Mouse (Mus musculus) spleen, adult 2 months (tissue): Measurements from ENCODE around the gene Dlst. TPM values are rescaled to one million over a fixed set of nuclear protein-coding genes. Genes with fewer than 3 reads are reported as not detected.
A peak's percentile ranks its signal among the peaks of the same experiment; 100 is the strongest.

Experiments
- DNase-seq, 2 experiments: peaks; one replicate each; pipeline versions ENCODE4 v3.0.0 to v3.0.0-alpha.2; 2012 to 2021; ENCODE audit warnings: low spot score in 2 of 2, low read depth in 1 of 2
- H3K27ac ChIP-seq: fragments of 200-500 bp; 2 replicates; pipeline ENCODE4 v1.5.1; 2012; ENCODE audit warnings: low read length, inconsistent platforms; ENCODE audit not compliant: insufficient read depth
- H3K27me3 ChIP-seq: fragments of 200-500 bp; 2 replicates; pipeline ENCODE4 v1.6.1; 2012; ENCODE audit warnings: mild to moderate bottlenecking, moderate library complexity, low read length, inconsistent platforms; ENCODE audit not compliant: control insufficient read depth, insufficient read depth
- H3K36me3 ChIP-seq: fragments of 200-500 bp; 2 replicates; pipeline ENCODE4 v1.6.1; 2012; ENCODE audit warnings: mild to moderate bottlenecking, low read length, inconsistent platforms; ENCODE audit not compliant: control insufficient read depth, insufficient read depth
- H3K4me1 ChIP-seq: fragments of 200-500 bp; 2 replicates; pipeline ENCODE4 v1.6.1; 2011; ENCODE audit warnings: inconsistent platforms; ENCODE audit not compliant: control insufficient read depth, insufficient read depth, insufficient read length
- H3K4me3 ChIP-seq: fragments of 200-500 bp; 2 replicates; pipeline ENCODE4 v1.5.1; 2011; ENCODE audit warnings: mild to moderate bottlenecking, inconsistent platforms; ENCODE audit not compliant: insufficient read depth, insufficient read length; ENCODE audit errors: extremely low read depth
- CTCF ChIP-seq: fragments of 200-500 bp; IDR thresholded peaks from 2 replicates; pipeline ENCODE4 v1.5.1; 2011; ENCODE audit warnings: mild to moderate bottlenecking, inconsistent platforms; ENCODE audit not compliant: insufficient read depth, insufficient read length, insufficient replicate concordance; ENCODE audit errors: extremely low read depth
- POLR2A ChIP-seq: fragments of 200-500 bp; IDR thresholded peaks from 2 replicates; pipeline ENCODE4 v1.6.1; 2011; ENCODE audit warnings: low read depth, low read length, inconsistent platforms
- WGBS: fragments of 180-500 bp; shearing (Covaris S2); methylation state at CpG from one replicate; pipeline ENCODE4 v1.1.7; 2018; 5-methylcytosine and 5-hydroxymethylcytosine counted together
- polyA plus RNA-seq: library from polyadenylated mRNA; depleted of rRNA; stranded (reverse); fragments of >200 nt; gene quantifications from 2 replicates; pipeline ENCODE4 v1.2.3, GENCODE M21; 2012

Dlst gene
- polyA plus RNA-seq, 1 experiment, result 49.5 TPM

- no peaks in the 10 kb centered on the region for H3K27me3 ChIP-seq
- 45% methylated on average over 11 of the region's 11 CpGs for WGBS
- no peak for TF ChIP-seq CTCF
- TF ChIP-seq POLR2A, result no peak
- H3K27ac ChIP-seq, result peak overlapping the region; percentile 76
- no peak overlapping the region for H3K4me3 ChIP-seq
- peaks cover 2% of the 10 kb centered on the region; the same call in 1 of the 2 replicates for H3K4me1 ChIP-seq
- H3K36me3 ChIP-seq, result peaks cover 36% of the 10 kb centered on the region
- DNase-seq, result no peak
Observed at GRCm38 (mm10) chr12:85123645-85124044, 13.0 kb downstream of the Dlst start.

GRCm38 (mm10) chr12:85124751-85125150 is 14.1 kb downstream of the Dlst start:
- no peak overlapping the region for H3K27ac ChIP-seq
- WGBS, result 93% methylated on average over 5 of the region's 5 CpGs
- H3K4me1 ChIP-seq, result peaks cover 2% of the 10 kb centered on the region; the same call in 1 of the 2 replicates
- no peaks in the 10 kb centered on the region for H3K27me3 ChIP-seq
- no peak overlapping the region for H3K4me3 ChIP-seq
- peaks cover 36% of the 10 kb centered on the region for H3K36me3 ChIP-seq
- no peak for DNase-seq
- no peak for TF ChIP-seq POLR2A
- TF ChIP-seq CTCF, result no peak

- TF ChIP-seq POLR2A, result no peak
- no peak for TF ChIP-seq CTCF
- H3K27ac ChIP-seq, result no peak overlapping the region
- 73% methylated on average over 8 of the region's 8 CpGs for WGBS
- peaks cover 2% of the 10 kb centered on the region; the same call in 1 of the 2 replicates for H3K4me1 ChIP-seq
- no peaks in the 10 kb centered on the region for H3K27me3 ChIP-seq
- DNase-seq, result no peak
- peaks cover 47% of the 10 kb centered on the region for H3K36me3 ChIP-seq
- no peak overlapping the region for H3K4me3 ChIP-seq
Observed at GRCm38 (mm10) chr12:85126986-85127603, 16.5 kb downstream of the Dlst start.

DNA sequence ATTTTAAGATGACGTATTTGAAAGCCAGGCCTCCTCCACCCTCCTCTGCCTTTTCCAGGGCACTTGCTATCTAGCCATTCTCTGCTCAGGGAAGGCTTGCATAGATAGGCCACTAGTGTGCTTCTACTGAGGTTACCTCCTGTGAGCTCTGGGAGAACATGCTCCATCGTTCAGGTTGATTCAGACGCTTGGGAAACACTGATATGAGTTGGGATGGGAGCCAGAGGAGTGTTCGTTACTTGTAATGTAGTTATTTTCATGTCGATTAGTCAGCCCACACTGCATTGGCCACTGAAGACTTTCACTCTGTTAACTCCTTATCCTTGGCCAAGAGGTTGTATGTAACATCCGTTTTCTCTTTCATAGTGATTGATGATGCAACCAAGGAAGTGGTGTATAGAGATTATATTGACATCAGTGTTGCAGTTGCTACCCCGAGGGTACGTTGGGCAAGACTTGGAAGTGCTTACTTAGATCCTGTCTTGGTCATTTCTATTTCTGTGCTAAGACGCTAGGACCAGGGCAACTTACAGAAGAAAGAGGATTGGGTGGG is 18.9 kb downstream of the Dlst start:
- WGBS, result 92% methylated on average over 9 of the region's 9 CpGs

DNA sequence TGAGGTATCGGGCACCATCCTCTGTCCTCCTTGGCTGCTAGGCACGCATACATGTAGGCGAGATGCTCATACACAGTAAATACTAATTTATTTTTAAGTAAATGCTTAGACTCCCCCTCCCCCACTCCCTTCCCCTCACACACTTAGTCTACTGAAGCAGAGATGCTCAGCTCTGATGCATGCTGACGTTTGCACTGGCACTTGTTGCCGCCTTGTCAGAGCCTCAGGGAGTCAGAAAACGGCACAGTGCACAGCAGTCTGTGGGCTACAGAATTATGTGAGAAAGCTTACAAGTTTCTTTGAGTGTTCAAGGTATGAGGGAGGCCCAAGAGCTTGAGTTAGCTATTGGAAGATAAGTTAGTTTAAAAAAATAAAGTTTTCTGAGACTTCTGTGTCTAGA is 20.7 kb downstream of the Dlst start:
- Histone ChIP-seq H3K4me3 (no peak overlapping the region), H3K36me3 (peaks cover 56% of the 10 kb centered on the region), H3K27ac (no peak overlapping the region), H3K27me3 (no peaks in the 10 kb centered on the region), H3K4me1 (no peaks in the 10 kb centered on the region)
- TF ChIP-seq CTCF (no peak), POLR2A (no peak)
- no peak for DNase-seq
- WGBS, result 94% methylated on average over 6 of the region's 6 CpGs

More for the DNA sequence above, 18.9 kb downstream of the Dlst start:
- no peaks in the 10 kb centered on the region for H3K27me3 ChIP-seq
- TF ChIP-seq POLR2A (no peak), CTCF (no peak)
- H3K27ac ChIP-seq, result no peak overlapping the region
- no peak for DNase-seq
- H3K36me3 ChIP-seq, result peaks cover 59% of the 10 kb centered on the region
- H3K4me3 ChIP-seq, result no peak overlapping the region
- H3K4me1 ChIP-seq, result no peaks in the 10 kb centered on the region

DNA sequence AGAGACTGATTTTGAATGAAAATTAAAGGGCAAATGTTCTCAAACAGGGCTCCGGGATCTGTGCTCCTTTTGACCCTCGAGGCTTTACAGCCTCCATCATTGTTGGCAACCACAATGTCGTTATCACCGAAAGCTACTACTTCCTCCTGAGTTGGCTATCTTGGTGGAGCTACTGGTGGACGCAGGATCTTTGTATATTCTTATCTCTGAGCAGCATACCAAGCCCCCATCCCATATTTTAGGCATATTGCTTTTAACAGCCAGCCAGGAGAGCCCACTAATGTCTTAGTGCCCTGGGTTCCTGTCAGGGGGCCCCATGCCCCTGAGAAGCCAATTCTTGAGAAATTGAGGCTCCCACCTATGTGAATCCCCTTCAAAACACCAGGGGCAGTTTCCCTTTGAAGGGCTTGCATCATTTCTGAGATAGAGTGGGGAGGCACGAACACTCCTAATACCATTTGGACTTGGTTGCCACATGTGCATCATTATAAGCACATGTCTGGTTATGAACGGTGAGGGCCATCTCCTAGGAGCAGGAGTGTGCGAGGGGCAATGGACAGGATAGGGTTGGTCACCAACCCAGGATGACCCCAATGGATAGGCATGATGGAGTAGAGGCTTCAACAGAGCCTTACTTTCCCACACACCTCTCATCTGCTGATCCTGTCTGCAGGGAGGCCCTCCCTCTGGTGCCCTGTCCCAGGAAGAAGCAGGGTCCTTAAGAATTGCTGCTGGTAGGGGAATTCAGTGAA is 23.6 kb downstream of the Dlst start:
- peaks cover 45% of the 10 kb centered on the region for H3K36me3 ChIP-seq
- TF ChIP-seq CTCF, result no peak
- TF ChIP-seq POLR2A, result no peak

More for the DNA sequence above, 23.6 kb downstream of the Dlst start:
- no peak overlapping the region for H3K27ac ChIP-seq
- H3K4me1 ChIP-seq, result no peaks in the 10 kb centered on the region
- 68% methylated on average over 8 of the region's 8 CpGs for WGBS
- H3K4me3 ChIP-seq, result no peak overlapping the region
- no peak for DNase-seq
- H3K27me3 ChIP-seq, result no peaks in the 10 kb centered on the region
